Mouse (Mus musculus) liver, adult (tissue): ENCODE results near the gene Sorbs1.

Source experiments
- GATA4 ChIP-seq: IDR thresholded peaks from 2 replicates; pipeline ENCODE4 v1.6.1; 2014; ENCODE audit warnings: mild to moderate bottlenecking, low read length; ENCODE audit not compliant: insufficient replicate concordance

Sorbs1 gene

GRCm38 (mm10) chr19:40294231-40294630 lies 219.3 kb downstream of the Sorbs1 start:
- TF ChIP-seq GATA4: no peak

- no peak for TF ChIP-seq GATA4
Observed at GRCm38 (mm10) chr19:40293791-40294190, 219.8 kb downstream of the Sorbs1 start.

- TF ChIP-seq GATA4: no peak
Observed at GRCm38 (mm10) chr19:40290099-40290724, 223.4 kb downstream of the Sorbs1 start.

- TF ChIP-seq GATA4: no peak
Observed at GRCm38 (mm10) chr19:40288415-40288814, 225.2 kb downstream of the Sorbs1 start.

- no peak for TF ChIP-seq GATA4
Observed at GRCm38 (mm10) chr19:40284704-40285103, 228.9 kb downstream of the Sorbs1 start.

- no peak for TF ChIP-seq GATA4
Observed at GRCm38 (mm10) chr19:40283415-40283814, 230.2 kb downstream of the Sorbs1 start.

GRCm38 (mm10) chr19:40278372-40279023 lies 235.1 kb downstream of the Sorbs1 start:
- peak; percentile 49; the same call in 1 of the 2 replicates for TF ChIP-seq GATA4

GRCm38 (mm10) chr19:40277494-40277893 lies 236.1 kb downstream of the Sorbs1 start:
- TF ChIP-seq GATA4: no peak

GRCm38 (mm10) chr19:40275401-40276188 lies 238.0 kb downstream of the Sorbs1 start:
- no peak for TF ChIP-seq GATA4

GRCm38 (mm10) chr19:40272674-40273073 lies 240.9 kb downstream of the Sorbs1 start:
- TF ChIP-seq GATA4: no peak

GRCm38 (mm10) chr19:40271308-40271892 lies 242.2 kb downstream of the Sorbs1 start, which contains the start of gene Pdlim1:
Gene Pdlim1 (minus strand): TSS chr19:40271842.
- no peak; the same call in 1 of the 2 replicates for TF ChIP-seq GATA4

- TF ChIP-seq GATA4: peak; percentile 22; the same call in 1 of the 2 replicates
Observed at GRCm38 (mm10) chr19:40270351-40271307, 242.9 kb downstream of the Sorbs1 start.

GRCm38 (mm10) chr19:40269526-40269925 lies 244.1 kb downstream of the Sorbs1 start:
- TF ChIP-seq GATA4: no peak

GRCm38 (mm10) chr19:40268493-40268892 lies 245.1 kb downstream of the Sorbs1 start:
- no peak for TF ChIP-seq GATA4
